Mouse (Mus musculus) hindbrain, embryonic 15.5 days (tissue): ENCODE measurements around the gene Gm49388. TPM values are rescaled to one million over a fixed set of nuclear protein-coding genes. Genes with fewer than 3 reads are reported as not detected.
"Not testable (repeated sequence)": the region's sequence is repeated elsewhere in the genome, so short reads cannot be mapped to it uniquely, and the experiment has no call there.

Experiments
- ATAC-seq: fragments of 200-750 bp; cut with Nextera tagmentation; 2 replicates; pipeline ENCODE4 v1.8.0; 2017; ENCODE audit warnings: low read depth, moderate number of reproducible peaks, moderate TSS enrichment; ENCODE audit not compliant: low FRiP score
- H3K27ac ChIP-seq: fragments of 300-500 bp; sonication (generic); replicated peaks from 2 replicates; pipeline ENCODE4 v1.5.1; 2015; ENCODE audit warnings: mild to moderate bottlenecking, inconsistent platforms
- H3K27me3 ChIP-seq: fragments of 300-500 bp; sonication (generic); 2 replicates; pipeline ENCODE4 v1.6.1; 2015; ENCODE audit warnings: control low read depth, inconsistent platforms
- H3K36me3 ChIP-seq: fragments of 300-500 bp; sonication (generic); 2 replicates; pipeline ENCODE4 v1.6.1; 2015; ENCODE audit warnings: control low read depth, inconsistent platforms
- H3K4me1 ChIP-seq: fragments of 300-500 bp; sonication (generic); replicated peaks from 2 replicates; pipeline ENCODE4 v1.6.1; 2015; ENCODE audit warnings: control low read depth, inconsistent platforms
- H3K4me2 ChIP-seq: fragments of 300-500 bp; sonication (generic); 2 replicates; pipeline ENCODE4 v1.6.1; 2015; ENCODE audit warnings: moderate library complexity, mild to moderate bottlenecking, inconsistent platforms
- H3K4me3 ChIP-seq: fragments of 300-500 bp; sonication (generic); 2 replicates; pipeline ENCODE4 v1.5.1; 2015; ENCODE audit warnings: mild to moderate bottlenecking, inconsistent platforms
- H3K9ac ChIP-seq: fragments of 300-500 bp; sonication (generic); 2 replicates; pipeline ENCODE4 v1.6.1; 2015; ENCODE audit warnings: inconsistent platforms
- H3K9me3 ChIP-seq: fragments of 300-500 bp; sonication (generic); 2 replicates; pipeline ENCODE4 v1.6.1; 2016; ENCODE audit warnings: control low read depth, inconsistent platforms
- WGBS: fragments of 180-500 bp; shearing (Covaris S2); methylation state at CpG from one replicate; pipeline ENCODE4 v1.1.7; 2015; 5-methylcytosine and 5-hydroxymethylcytosine counted together
- polyA plus RNA-seq: library from polyadenylated mRNA; unstranded; fragments of >200 nt; fragmentation: Nextera tagmentation; extraction: Ambion mirVana; gene quantifications from 2 replicates; pipeline ENCODE4 v1.2.1, GENCODE M21; 2015

The Gm49388 gene
- polyA plus RNA-seq, 1 experiment from 2014 or later = not detected

- H3K27me3 ChIP-seq = no peaks in the 10 kb centered on the region
- H3K27ac ChIP-seq = no peak overlapping the region
- ATAC-seq = no peak
- peaks cover 12% of the 10 kb centered on the region for H3K4me1 ChIP-seq
- no peaks in the 10 kb centered on the region for H3K9me3 ChIP-seq
- H3K4me2 ChIP-seq = no peak overlapping the region
- 94% methylated on average over 5 of the region's 5 CpGs for WGBS
- no peaks in the 10 kb centered on the region for H3K36me3 ChIP-seq
- H3K4me3 ChIP-seq = no peak overlapping the region
- H3K9ac ChIP-seq = no peak overlapping the region
Observed at GRCm38 (mm10) chr7:127837473-127837872, 52.1 kb downstream of the Gm49388 start.

GRCm38 (mm10) chr7:127837878-127838277 is 52.5 kb downstream of the Gm49388 start:
- not testable (repeated sequence) for H3K9ac ChIP-seq, ATAC-seq, H3K36me3 ChIP-seq, H3K4me3 ChIP-seq, H3K27ac ChIP-seq, H3K27me3 ChIP-seq, H3K9me3 ChIP-seq, H3K4me2 ChIP-seq
- peaks cover 16% of the 10 kb centered on the region for H3K4me1 ChIP-seq
- 77% methylated on average over 4 of the region's 4 CpGs for WGBS

GRCm38 (mm10) chr7:127840031-127840430 is 54.6 kb downstream of the Gm49388 start:
- H3K9me3 ChIP-seq, H3K4me3 ChIP-seq, H3K27me3 ChIP-seq, H3K9ac ChIP-seq, ATAC-seq, H3K36me3 ChIP-seq: not testable (repeated sequence)
- Histone ChIP-seq H3K4me2 (peak overlapping the region; percentile 99; the same call in 1 of the 2 replicates), H3K27ac (peak overlapping the region; percentile 95; the same call in 1 of the 2 replicates), H3K4me1 (peaks cover 18% of the 10 kb centered on the region)
- 81% methylated on average over 2 of the region's 2 CpGs for WGBS

GRCm38 (mm10) chr7:127840886-127841285 is 55.5 kb downstream of the Gm49388 start:
- Histone ChIP-seq H3K9me3 (no peaks in the 10 kb centered on the region), H3K9ac (peak overlapping the region; percentile 60), H3K27ac (peak overlapping the region; percentile 95), H3K36me3 (no peaks in the 10 kb centered on the region), H3K4me1 (peaks cover 18% of the 10 kb centered on the region), H3K4me2 (peak overlapping the region; percentile 99), H3K4me3 (peak overlapping the region; percentile 82), H3K27me3 (no peaks in the 10 kb centered on the region)
- 3% methylated on average over 15 of the region's 15 CpGs for WGBS
- peak; percentile 12 for ATAC-seq

GRCm38 (mm10) chr7:127841340-127842000 is 56.1 kb downstream of the Gm49388 start:
- H3K4me2 ChIP-seq = peak overlapping the region; percentile 99
- H3K27ac ChIP-seq = peak overlapping the region; percentile 95
- H3K4me3 ChIP-seq = peak overlapping the region; percentile 82
- no peaks in the 10 kb centered on the region for H3K27me3 ChIP-seq
- WGBS = under 1% methylated on average over 46 of the region's 46 CpGs
- H3K9me3 ChIP-seq = no peaks in the 10 kb centered on the region
- no peaks in the 10 kb centered on the region for H3K36me3 ChIP-seq
- peaks cover 18% of the 10 kb centered on the region for H3K4me1 ChIP-seq
- peak; percentile 97 for ATAC-seq
- H3K9ac ChIP-seq = peak overlapping the region; percentile 60

GRCm38 (mm10) chr7:127842001-127842718 is 56.8 kb downstream of the Gm49388 start:
- under 1% methylated on average over 40 of the region's 40 CpGs for WGBS
- H3K27ac ChIP-seq = peak overlapping the region; percentile 95
- H3K4me3 ChIP-seq = peak overlapping the region; percentile 82
- H3K27me3 ChIP-seq = no peaks in the 10 kb centered on the region
- peak; percentile 64 for ATAC-seq
- H3K4me2 ChIP-seq = peak overlapping the region; percentile 99
- no peaks in the 10 kb centered on the region for H3K9me3 ChIP-seq
- H3K4me1 ChIP-seq = peaks cover 18% of the 10 kb centered on the region
- peak overlapping the region; percentile 60 for H3K9ac ChIP-seq
- H3K36me3 ChIP-seq = no peaks in the 10 kb centered on the region

GRCm38 (mm10) chr7:127849973-127850875 is 64.8 kb downstream of the Gm49388 start:
- Histone ChIP-seq H3K9ac (no peak overlapping the region), H3K4me3 (no peak overlapping the region), H3K27ac (no peak overlapping the region), H3K27me3 (no peaks in the 10 kb centered on the region), H3K9me3 (no peaks in the 10 kb centered on the region), H3K4me2 (no peak overlapping the region), H3K4me1 (no peaks in the 10 kb centered on the region), H3K36me3 (no peaks in the 10 kb centered on the region)
- 85% methylated on average over 6 of the region's 6 CpGs for WGBS
- no peak for ATAC-seq

- no peak overlapping the region for H3K4me2 ChIP-seq
- no peaks in the 10 kb centered on the region for H3K27me3 ChIP-seq
- WGBS = 74% methylated on average over 5 of the region's 5 CpGs
- no peaks in the 10 kb centered on the region for H3K9me3 ChIP-seq
- no peaks in the 10 kb centered on the region for H3K4me1 ChIP-seq
- H3K9ac ChIP-seq = no peak overlapping the region
- ATAC-seq = no peak
- H3K36me3 ChIP-seq = no peaks in the 10 kb centered on the region
- no peak overlapping the region for H3K27ac ChIP-seq
- no peak overlapping the region for H3K4me3 ChIP-seq
Observed at GRCm38 (mm10) chr7:127850906-127851305, 65.5 kb downstream of the Gm49388 start.

Other genes starting within 250 kb of the Gm49388 start
- 7.6 and 10.3 TPM in 2 replicates for gene Tmem265, start 224.2 kb upstream of the Gm49388 start, polyA plus RNA-seq
- 59.3 and 59.4 TPM in 2 replicates for gene Phkg2, start 212.3 kb upstream of the Gm49388 start, polyA plus RNA-seq
- 10.1 and 12.2 TPM in 2 replicates for gene Ccdc189, start 197.0 kb upstream of the Gm49388 start, polyA plus RNA-seq
- 41.4 and 44.9 TPM in 2 replicates for gene Rnf40, start 196.8 kb upstream of the Gm49388 start, polyA plus RNA-seq
- 18.7 and 19.1 TPM in 2 replicates for gene Zfp629, start 169.8 kb upstream of the Gm49388 start, polyA plus RNA-seq
- gene Bcl7c, start 76.7 kb upstream of the Gm49388 start, polyA plus RNA-seq = 53.2 and 55.1 TPM in 2 replicates
- gene Ctf1, start 72.9 kb upstream of the Gm49388 start, polyA plus RNA-seq = 3.8 and 5.4 TPM in 2 replicates
- 0.14 and 0.35 TPM in 2 replicates for gene Ctf2, start 53.4 kb upstream of the Gm49388 start, polyA plus RNA-seq
- gene Fbxl19, start 41.1 kb upstream of the Gm49388 start, polyA plus RNA-seq = 10.0 and 10.5 TPM in 2 replicates
- gene Orai3, start 15.8 kb upstream of the Gm49388 start, polyA plus RNA-seq = 9.2 and 10.4 TPM in 2 replicates
- gene Setd1a, start 8.9 kb upstream of the Gm49388 start, polyA plus RNA-seq = 20.0 and 20.1 TPM in 2 replicates
- 9.7 and 10.5 TPM in 2 replicates for gene Hsd3b7, start 15.0 kb downstream of the Gm49388 start, polyA plus RNA-seq
- 21.5 and 22.4 TPM in 2 replicates for gene Stx4a, start 38.7 kb downstream of the Gm49388 start, polyA plus RNA-seq
- 63.4 and 72.5 TPM in 2 replicates for gene Stx1b, start 38.9 kb downstream of the Gm49388 start, polyA plus RNA-seq
- gene Zfp646, start 90.6 kb downstream of the Gm49388 start, polyA plus RNA-seq = 9.3 and 9.8 TPM in 2 replicates
- 35.1 and 36.9 TPM in 2 replicates for gene Zfp668, start 91.2 kb downstream of the Gm49388 start, polyA plus RNA-seq
- gene Prss53, start 105.4 kb downstream of the Gm49388 start, polyA plus RNA-seq = 1.2 and 1.5 TPM in 2 replicates
- not detected in 2 replicates for gene Gm21974, start 109.8 kb downstream of the Gm49388 start, polyA plus RNA-seq
- 69.6 and 71.5 TPM in 2 replicates for gene Vkorc1, start 110.0 kb downstream of the Gm49388 start, polyA plus RNA-seq
- 61.6 and 65.4 TPM in 2 replicates for gene Bckdk, start 118.5 kb downstream of the Gm49388 start, polyA plus RNA-seq
- gene Kat8, start 126.9 kb downstream of the Gm49388 start, polyA plus RNA-seq = 47.3 and 47.7 TPM in 2 replicates
- gene Prss8, start 144.5 kb downstream of the Gm49388 start, polyA plus RNA-seq = 0.54 TPM in 2 replicates
- gene Prss36, start 161.1 kb downstream of the Gm49388 start, polyA plus RNA-seq = 12.6 and 14.8 TPM in 2 replicates
- 357 and 368 TPM in 2 replicates for gene Fus, start 181.8 kb downstream of the Gm49388 start, polyA plus RNA-seq
- 6.7 and 10.3 TPM in 2 replicates for gene Pycard, start 208.3 kb downstream of the Gm49388 start, polyA plus RNA-seq
- not detected in 2 replicates for gene Trim72, start 218.3 kb downstream of the Gm49388 start, polyA plus RNA-seq